Mouse (Mus musculus): ENCODE results near the gene Supt4a. TPM values are rescaled to one million over a fixed set of nuclear protein-coding genes. Genes with fewer than 3 reads are reported as not detected.

The Supt4a gene
- polyA plus RNA-seq, 1 experiment: 158 TPM

DNA sequence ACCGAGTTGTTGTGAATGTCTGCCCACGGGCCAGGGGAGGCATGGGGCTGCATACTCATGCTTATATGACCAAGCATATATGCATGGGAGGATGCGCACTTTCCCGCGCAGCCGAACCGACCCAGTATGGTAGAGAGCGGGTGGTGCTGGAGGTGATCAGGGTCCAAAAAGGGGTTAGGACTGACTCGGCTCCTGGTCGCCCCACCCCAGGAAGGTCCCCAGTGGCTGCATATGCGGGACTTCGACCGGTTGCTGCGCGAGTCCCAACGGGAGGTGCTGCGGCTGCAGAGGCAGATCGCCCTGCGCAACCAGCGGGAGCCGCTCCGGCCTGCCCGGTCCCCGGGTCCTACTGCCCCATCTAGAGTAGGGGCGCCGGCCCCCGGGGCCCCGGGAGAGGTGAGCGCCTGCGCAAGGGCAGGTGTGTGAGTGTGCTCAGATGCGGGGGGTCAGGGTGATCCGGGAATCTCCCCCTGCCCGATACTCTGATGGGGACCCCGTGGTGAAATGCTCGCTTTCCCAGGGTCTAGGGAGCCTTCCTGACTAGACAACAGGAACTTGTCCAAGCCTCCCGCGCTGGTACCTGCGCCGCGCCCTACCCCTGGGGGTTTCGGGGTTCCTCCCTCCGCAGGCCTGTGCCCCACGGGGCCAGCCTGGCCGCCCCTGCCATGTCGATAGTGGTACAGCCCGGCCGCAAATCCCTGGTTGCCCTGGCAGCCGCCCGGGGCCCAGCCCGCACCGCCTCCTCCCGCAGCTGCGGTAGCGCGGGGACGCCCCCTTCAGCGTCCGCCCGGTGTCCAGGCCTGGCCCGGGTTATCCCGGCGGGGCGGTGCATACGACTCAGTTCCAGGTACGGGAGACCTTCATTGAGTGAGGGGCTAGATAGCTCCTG lies 26.9 kb downstream of the Supt4a start:
- H3K4me3 ChIP-seq (replicated peaks; ENCODE audit: insufficient read depth, low read depth, low read length): peak overlapping the region; percentile 85
- WGBS: under 1% methylated on average over 65 of the region's 65 CpGs
- peaks cover 3% of the 10 kb centered on the region; the same call in 1 of the 2 replicates for H3K4me1 ChIP-seq (ENCODE audit: control insufficient read depth, insufficient read depth, low read length)
- H3K27ac ChIP-seq (ENCODE audit: insufficient read depth, low read length): peak overlapping the region; percentile 74
- H3K27me3 ChIP-seq (ENCODE audit: control insufficient read depth, insufficient read depth, low read length): no peaks in the 10 kb centered on the region
- DNase-seq: peak; percentile 79
- TF ChIP-seq POLR2A (IDR thresholded peaks at IDR 0.05; ENCODE audit: borderline replicate concordance, insufficient read depth, low read length) (peak; percentile 31; the same call in 1 of the 2 replicates), CTCF (IDR thresholded peaks at IDR 0.05; ENCODE audit: borderline replicate concordance, insufficient read depth, low read depth, low read length) (no peak)

DNA sequence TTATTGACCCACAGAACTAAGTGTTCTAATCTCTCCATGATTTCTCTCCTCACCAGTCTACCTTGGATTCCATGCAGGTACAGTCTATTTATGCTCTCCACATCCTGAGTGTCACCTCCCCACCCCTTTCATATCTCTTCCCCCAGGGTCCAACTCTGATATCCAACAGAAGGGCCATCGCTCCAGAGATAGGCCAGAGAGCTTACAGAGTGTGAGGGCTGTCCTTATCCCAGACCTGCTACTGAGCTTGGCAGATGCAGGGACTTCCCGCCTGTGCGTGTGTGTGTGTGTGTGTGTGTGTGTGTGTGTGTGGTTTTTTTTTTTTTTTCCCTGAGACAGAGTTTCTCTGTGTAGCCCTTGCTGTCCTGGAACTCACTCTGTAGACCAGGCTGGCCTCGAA lies 31.4 kb downstream of the Supt4a start:
- 84% methylated on average over 4 of the region's 4 CpGs for WGBS
- DNase-seq: no peak
- Histone ChIP-seq H3K27me3 (ENCODE audit: control insufficient read depth, insufficient read depth, low read length) (no peaks in the 10 kb centered on the region), H3K27ac (ENCODE audit: insufficient read depth, low read length) (no peak overlapping the region), H3K4me3 (replicated peaks; ENCODE audit: insufficient read depth, low read depth, low read length) (no peak overlapping the region), H3K4me1 (ENCODE audit: control insufficient read depth, insufficient read depth, low read length) (0 out of 2 replicates have a peak, but pooled peaks cover 3% of the 10 kb centered on the region)
- TF ChIP-seq CTCF (IDR thresholded peaks at IDR 0.05; ENCODE audit: borderline replicate concordance, insufficient read depth, low read depth, low read length) (no peak), POLR2A (IDR thresholded peaks at IDR 0.05; ENCODE audit: borderline replicate concordance, insufficient read depth, low read length) (no peak)

GRCm38 (mm10) chr11:87770989-87771388 lies 33.6 kb downstream of the Supt4a start:
- TF ChIP-seq POLR2A (IDR thresholded peaks at IDR 0.05; ENCODE audit: borderline replicate concordance, insufficient read depth, low read length): no peak
- TF ChIP-seq CTCF (IDR thresholded peaks at IDR 0.05; ENCODE audit: borderline replicate concordance, insufficient read depth, low read depth, low read length): peak; percentile 89
- no peaks in the 10 kb centered on the region for H3K27me3 ChIP-seq (ENCODE audit: control insufficient read depth, insufficient read depth, low read length)
- no peak overlapping the region for H3K27ac ChIP-seq (ENCODE audit: insufficient read depth, low read length)
- no peaks in the 10 kb centered on the region for H3K4me1 ChIP-seq (ENCODE audit: control insufficient read depth, insufficient read depth, low read length)
- DNase-seq: peak; percentile 63 to 79
- H3K4me3 ChIP-seq (replicated peaks; ENCODE audit: insufficient read depth, low read depth, low read length): no peak overlapping the region
- WGBS: 65% methylated on average over 3 of the region's 3 CpGs

- no peak for DNase-seq
- no peaks in the 10 kb centered on the region for H3K27me3 ChIP-seq (ENCODE audit: control insufficient read depth, insufficient read depth, low read length)
- WGBS: 32% methylated on average over 3 of the region's 3 CpGs
- peaks cover under 1% of the 10 kb centered on the region; the same call in 1 of the 2 replicates for H3K4me1 ChIP-seq (ENCODE audit: control insufficient read depth, insufficient read depth, low read length)
- no peak overlapping the region for H3K27ac ChIP-seq (ENCODE audit: insufficient read depth, low read length)
- no peak overlapping the region for H3K4me3 ChIP-seq (replicated peaks; ENCODE audit: insufficient read depth, low read depth, low read length)
- no peak for TF ChIP-seq CTCF (IDR thresholded peaks at IDR 0.05; ENCODE audit: borderline replicate concordance, insufficient read depth, low read depth, low read length)
Measured at GRCm38 (mm10) chr11:87772354-87772753, 35.0 kb downstream of the Supt4a start.

DNA sequence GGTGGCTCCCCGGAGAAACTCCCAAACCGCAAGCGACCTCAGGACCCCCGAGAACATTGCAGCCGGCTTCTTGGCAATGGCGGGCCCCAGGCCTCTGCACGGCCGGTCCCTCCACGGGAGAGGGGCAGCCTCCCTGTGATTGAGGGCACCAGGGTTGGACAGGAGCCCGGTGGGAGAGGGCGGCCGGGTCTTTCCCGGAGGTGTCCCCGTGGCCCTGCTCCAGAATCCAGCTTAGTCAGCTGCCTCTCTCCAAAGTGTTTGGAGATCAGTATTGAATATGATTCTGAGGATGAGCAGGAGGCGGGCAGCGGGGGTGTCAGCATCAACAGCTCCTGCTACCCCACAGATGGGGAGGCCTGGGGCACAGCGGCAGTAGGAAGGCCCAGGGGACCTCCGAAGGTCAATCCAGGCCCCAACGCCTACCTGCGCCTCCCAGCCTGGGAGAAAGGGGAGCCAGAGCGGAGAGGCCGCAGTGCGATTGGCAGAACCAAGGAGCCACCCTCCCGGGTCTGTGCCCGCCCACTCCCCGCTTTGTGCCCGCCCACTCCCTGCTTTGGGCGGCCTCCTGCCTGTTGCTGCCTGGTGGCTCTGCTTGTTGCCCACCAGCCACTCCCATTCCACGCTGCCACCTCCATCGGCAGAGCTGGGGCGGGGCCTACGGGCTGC lies 40.9 kb downstream of the Supt4a start:
- Histone ChIP-seq H3K4me3 (replicated peaks; ENCODE audit: insufficient read depth, low read depth, low read length) (peak overlapping the region; percentile 44), H3K27me3 (ENCODE audit: control insufficient read depth, insufficient read depth, low read length) (no peaks in the 10 kb centered on the region), H3K27ac (ENCODE audit: insufficient read depth, low read length) (peak overlapping the region; percentile 65), H3K4me1 (ENCODE audit: control insufficient read depth, insufficient read depth, low read length) (peaks cover 20% of the 10 kb centered on the region)
- 4% methylated on average over 32 of the region's 32 CpGs for WGBS
- peak; percentile 85 to 87 for DNase-seq
- TF ChIP-seq CTCF (IDR thresholded peaks at IDR 0.05; ENCODE audit: borderline replicate concordance, insufficient read depth, low read depth, low read length) (no peak), POLR2A (IDR thresholded peaks at IDR 0.05; ENCODE audit: borderline replicate concordance, insufficient read depth, low read length) (no peak)

- peak overlapping the region; percentile 44 for H3K4me3 ChIP-seq (replicated peaks; ENCODE audit: insufficient read depth, low read depth, low read length)
Measured at GRCm38 (mm10) chr11:87778915-87779314, 41.6 kb downstream of the Supt4a start.

GRCm38 (mm10) chr11:87779392-87779791 lies 42.0 kb downstream of the Supt4a start:
- DNase-seq: no peak
- Histone ChIP-seq H3K4me1 (ENCODE audit: control insufficient read depth, insufficient read depth, low read length) (peaks cover 20% of the 10 kb centered on the region), H3K4me3 (replicated peaks; ENCODE audit: insufficient read depth, low read depth, low read length) (no peak overlapping the region), H3K27me3 (ENCODE audit: control insufficient read depth, insufficient read depth, low read length) (no peaks in the 10 kb centered on the region), H3K27ac (ENCODE audit: insufficient read depth, low read length) (peak overlapping the region; percentile 6; the same call in 1 of the 2 replicates)
- no peak for TF ChIP-seq POLR2A (IDR thresholded peaks at IDR 0.05; ENCODE audit: borderline replicate concordance, insufficient read depth, low read length)
- WGBS: 44% methylated on average over 4 of the region's 4 CpGs

More at GRCm38 (mm10) chr11:87778915-87779314, 41.6 kb downstream of the Supt4a start:
- Histone ChIP-seq H3K4me1 (ENCODE audit: control insufficient read depth, insufficient read depth, low read length) (peaks cover 20% of the 10 kb centered on the region), H3K27ac (ENCODE audit: insufficient read depth, low read length) (peak overlapping the region; percentile 6; the same call in 1 of the 2 replicates), H3K27me3 (ENCODE audit: control insufficient read depth, insufficient read depth, low read length) (no peaks in the 10 kb centered on the region)
- no peak for DNase-seq
- WGBS: 42% methylated on average over 12 of the region's 12 CpGs
- no peak for TF ChIP-seq CTCF (IDR thresholded peaks at IDR 0.05; ENCODE audit: borderline replicate concordance, insufficient read depth, low read depth, low read length)
- TF ChIP-seq POLR2A (IDR thresholded peaks at IDR 0.05; ENCODE audit: borderline replicate concordance, insufficient read depth, low read length): no peak

All from cerebellum, adult 2 months (tissue).